Mouse (Mus musculus): ENCODE data around the gene Lingo4.

DNA sequence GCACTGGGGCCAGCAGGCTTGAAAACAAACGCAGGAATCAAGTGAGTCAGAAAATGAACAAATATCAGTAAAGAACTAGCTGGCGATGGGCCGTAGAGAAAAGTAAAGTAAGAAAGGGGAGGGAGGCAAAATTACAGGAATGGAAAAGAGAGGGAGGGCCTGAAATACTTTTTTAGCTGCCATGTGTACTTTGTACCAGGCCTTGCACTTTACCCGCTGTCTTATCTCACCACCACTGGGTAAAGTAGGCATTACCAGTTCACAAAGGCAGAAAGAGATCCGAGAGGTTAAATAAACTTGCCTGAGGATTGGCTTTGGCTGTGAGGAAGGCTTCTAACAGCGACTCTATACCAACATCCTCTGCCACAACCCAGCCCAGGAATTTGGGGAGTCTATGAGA is 30.8 kb upstream of the Lingo4 start:
- TF ChIP-seq CTCF (IDR thresholded peaks at IDR 0.05; ENCODE audit: borderline replicate concordance, insufficient read depth, low read length) (no peak), POLR2A (IDR thresholded peaks at IDR 0.05; ENCODE audit: low read depth, low read length) (no peak)
